ENCODE assay signal across 18 mouse cellular contexts in genomic region chr12:89933630-89934029, GRCm38 (mm10).
DNase-seq lines count a peak whose midpoint lies in the region; ATAC-seq and TF ChIP-seq lines count a peak whose summit lies in the region.
"Had no signal": no experiment of that assay in that cellular context is flagged by ENCODE, and none has a peak within 500 bp of the region (broad histone marks: within the 10 kb centered on the region; RNA-seq: fewer than 3 reads in every experiment).

No protein-coding gene starts in this region.

- TF ChIP-seq CTCF in forebrain, postnatal 0 days (IDR thresholded peaks at IDR 0.05; ENCODE audit: low read depth), result no peak
- no peak for TF ChIP-seq CTCF in left cerebral cortex, adult 2 months (IDR thresholded peaks at IDR 0.05)

- ATAC-seq in forebrain, postnatal 0 days, result no peak
- ATAC-seq in forebrain, embryonic 16.5 days, result no peak
- no peak for ATAC-seq in monocyte, adult 5-6 weeks (replicated peaks; ENCODE audit: insufficient number of reproducible peaks, low FRiP score, low TSS enrichment, poor library complexity, severe bottlenecking)
- ATAC-seq: intestine, embryonic 15.5 days; midbrain, embryonic 16.5 days had no signal

- H3K4me2 ChIP-seq in forebrain, postnatal 0 days (ENCODE audit: low read depth), result no peak overlapping the region
- H3K4me2 ChIP-seq in forebrain, embryonic 16.5 days (ENCODE audit: low read length), result no peak overlapping the region
- H3K4me2 ChIP-seq: hindbrain, embryonic 12.5 days; intestine, embryonic 15.5 days; kidney, embryonic 15.5 days; lung, embryonic 15.5 days had no signal

- H3K4me3 ChIP-seq in forebrain, postnatal 0 days (ENCODE audit: low read depth, low read length), result no peak overlapping the region
- no peak overlapping the region for H3K4me3 ChIP-seq in forebrain, embryonic 16.5 days (replicated peaks; ENCODE audit: low read length)
- no peak overlapping the region for H3K4me3 ChIP-seq in left cerebral cortex, adult 2 months
- H3K4me3 ChIP-seq: hindbrain, embryonic 12.5 days; intestine, embryonic 15.5 days; kidney, embryonic 15.5 days; lung, embryonic 15.5 days had no signal

- no peaks in the 10 kb centered on the region for H3K36me3 ChIP-seq in forebrain, postnatal 0 days (ENCODE audit: insufficient read depth)
- H3K36me3 ChIP-seq in forebrain, embryonic 16.5 days (ENCODE audit: control insufficient read depth, insufficient read depth), result no peaks in the 10 kb centered on the region
- H3K36me3 ChIP-seq: hindbrain, embryonic 12.5 days; intestine, embryonic 15.5 days; kidney, embryonic 15.5 days; lung, embryonic 15.5 days had no signal

- intact Hi-C loops in left cerebral cortex, postnatal 10 days (cut with DNase I), result no loop called here
- intact Hi-C loops in left cerebral cortex, adult 2 months (cut with DNase I), result no loop called here

- H3K4me1 ChIP-seq in forebrain, postnatal 0 days (ENCODE audit: insufficient read depth), result no peaks in the 10 kb centered on the region
- H3K4me1 ChIP-seq in forebrain, embryonic 16.5 days (replicated peaks; ENCODE audit: control insufficient read depth, insufficient read depth, low read length), result no peaks in the 10 kb centered on the region
- H3K4me1 ChIP-seq: hindbrain, embryonic 12.5 days; intestine, embryonic 15.5 days; kidney, embryonic 15.5 days; lung, embryonic 15.5 days had no signal

- WGBS in forebrain, postnatal 0 days, result 66% methylated on average over 5 of the region's 5 CpGs
- 72% methylated on average over 5 of the region's 5 CpGs for WGBS in forebrain, embryonic 16.5 days

- H3K27me3 ChIP-seq in forebrain, postnatal 0 days (ENCODE audit: insufficient read depth, low read length), result no peaks in the 10 kb centered on the region
- H3K27me3 ChIP-seq in forebrain, embryonic 16.5 days (replicated peaks; ENCODE audit: control insufficient read depth, insufficient read depth, low read length), result no peaks in the 10 kb centered on the region
- H3K27me3 ChIP-seq: hindbrain, embryonic 12.5 days; intestine, embryonic 15.5 days; kidney, embryonic 15.5 days; lung, embryonic 15.5 days had no signal

- peak; percentile 66 for DNase-seq in forebrain, postnatal 0 days
- DNase-seq in left cerebral cortex, postnatal 10 days (ENCODE audit: extremely low spot score in 1 of 2, low spot score in 2 of 2), result peak; percentile 46
- DNase-seq in left cerebral cortex, adult 2 months (ENCODE audit: extremely low spot score in 1 of 2, low spot score in 2 of 2), result no peak
- DNase-seq in brain, adult 2 months (ENCODE audit: low read depth, low spot score), result peak; percentile 82
- DNase-seq in right cerebral cortex, adult 2 months (ENCODE audit: low spot score in 2 of 2), result peak; percentile 27 to 30
- DNase-seq: adrenal gland, postnatal 10 days; B cell, adult 2 months; cerebellum, adult 8-10 months; gastrocnemius, postnatal 25 days; layer of hippocampus, postnatal 36 days; thymus, adult 18-20 months had no signal

- H3K9me3 ChIP-seq in forebrain, postnatal 0 days (ENCODE audit: low read length), result no peaks in the 10 kb centered on the region
- no peaks in the 10 kb centered on the region for H3K9me3 ChIP-seq in forebrain, embryonic 16.5 days (ENCODE audit: control insufficient read depth, low read length)
- H3K9me3 ChIP-seq: hindbrain, embryonic 12.5 days; intestine, embryonic 15.5 days; kidney, embryonic 15.5 days; lung, embryonic 15.5 days had no signal

- no peak overlapping the region for H3K27ac ChIP-seq in forebrain, postnatal 0 days (ENCODE audit: low read depth, low read length)
- H3K27ac ChIP-seq in forebrain, embryonic 16.5 days (ENCODE audit: low read length), result no peak overlapping the region
- H3K27ac ChIP-seq in left cerebral cortex, adult 2 months, result no peak overlapping the region
- H3K27ac ChIP-seq: hindbrain, embryonic 12.5 days; intestine, embryonic 15.5 days; kidney, embryonic 15.5 days; lung, embryonic 15.5 days had no signal

- no peak overlapping the region for H3K9ac ChIP-seq in forebrain, postnatal 0 days
- no peak overlapping the region for H3K9ac ChIP-seq in forebrain, embryonic 16.5 days (replicated peaks; ENCODE audit: low read depth, low read length)
- H3K9ac ChIP-seq: hindbrain, embryonic 12.5 days; intestine, embryonic 15.5 days; kidney, embryonic 15.5 days; lung, embryonic 15.5 days had no signal

Comparison
In these comparisons a context has a peak if more than half of its experiments do, and no peak if none do; other contexts are left out.
1. DNase-seq: peak in forebrain, postnatal 0 days (single experiment), left cerebral cortex, postnatal 10 days (2 of 2), brain, adult 2 months (single experiment) and right cerebral cortex, adult 2 months (2 of 2); none in left cerebral cortex, adult 2 months (0 of 2).